Mouse (Mus musculus): ENCODE results near the gene Nup98. TPM values are rescaled to one million over a fixed set of nuclear protein-coding genes. Genes with fewer than 3 reads are reported as not detected.

The Nup98 gene
- polyA plus RNA-seq, 1 experiment: 26.0 TPM

- DNase-seq (ENCODE audit: low read depth): peak; percentile 66
Measured at GRCm38 (mm10) chr7:102099760-102100661, 110.0 kb downstream of the Nup98 start.

GRCm38 (mm10) chr7:102087336-102087735, 122.6 kb downstream of the Nup98 start:
- TF ChIP-seq POLR2A (IDR thresholded peaks at IDR 0.05; ENCODE audit: borderline replicate concordance, extremely low read depth, insufficient read depth, insufficient read length, poor library complexity, severe bottlenecking): no peak
- TF ChIP-seq CTCF (IDR thresholded peaks at IDR 0.05; ENCODE audit: borderline replicate concordance, extremely low read depth, insufficient read depth, insufficient read length): no peak
- DNase-seq (ENCODE audit: low read depth): no peak

More at GRCm38 (mm10) chr7:102099760-102100661, 110.0 kb downstream of the Nup98 start:
- no peak for TF ChIP-seq CTCF (IDR thresholded peaks at IDR 0.05; ENCODE audit: borderline replicate concordance, extremely low read depth, insufficient read depth, insufficient read length)
- TF ChIP-seq POLR2A (IDR thresholded peaks at IDR 0.05; ENCODE audit: borderline replicate concordance, extremely low read depth, insufficient read depth, insufficient read length, poor library complexity, severe bottlenecking): no peak

- DNase-seq (ENCODE audit: low read depth): no peak
- TF ChIP-seq POLR2A (IDR thresholded peaks at IDR 0.05; ENCODE audit: borderline replicate concordance, extremely low read depth, insufficient read depth, insufficient read length, poor library complexity, severe bottlenecking): no peak
- no peak for TF ChIP-seq CTCF (IDR thresholded peaks at IDR 0.05; ENCODE audit: borderline replicate concordance, extremely low read depth, insufficient read depth, insufficient read length)
Measured at GRCm38 (mm10) chr7:102084041-102084696, 125.8 kb downstream of the Nup98 start.

GRCm38 (mm10) chr7:102082816-102083215, 127.2 kb downstream of the Nup98 start, which contains the start of gene Trpc2:
Trpc2 (plus strand) TSS chr7:102083116.
- TF ChIP-seq POLR2A (IDR thresholded peaks at IDR 0.05; ENCODE audit: borderline replicate concordance, extremely low read depth, insufficient read depth, insufficient read length, poor library complexity, severe bottlenecking): no peak
- TF ChIP-seq CTCF (IDR thresholded peaks at IDR 0.05; ENCODE audit: borderline replicate concordance, extremely low read depth, insufficient read depth, insufficient read length): no peak
- DNase-seq (ENCODE audit: low read depth): no peak

GRCm38 (mm10) chr7:102081784-102082183, 128.2 kb downstream of the Nup98 start:
- DNase-seq (ENCODE audit: low read depth): no peak

GRCm38 (mm10) chr7:102080311-102080710, 129.7 kb downstream of the Nup98 start:
- DNase-seq (ENCODE audit: low read depth): no peak
- no peak for TF ChIP-seq CTCF (IDR thresholded peaks at IDR 0.05; ENCODE audit: borderline replicate concordance, extremely low read depth, insufficient read depth, insufficient read length)
- no peak for TF ChIP-seq POLR2A (IDR thresholded peaks at IDR 0.05; ENCODE audit: borderline replicate concordance, extremely low read depth, insufficient read depth, insufficient read length, poor library complexity, severe bottlenecking)

More at GRCm38 (mm10) chr7:102081784-102082183, 128.2 kb downstream of the Nup98 start:
- TF ChIP-seq CTCF (IDR thresholded peaks at IDR 0.05; ENCODE audit: borderline replicate concordance, extremely low read depth, insufficient read depth, insufficient read length) (no peak), POLR2A (IDR thresholded peaks at IDR 0.05; ENCODE audit: borderline replicate concordance, extremely low read depth, insufficient read depth, insufficient read length, poor library complexity, severe bottlenecking) (no peak)

GRCm38 (mm10) chr7:102078517-102078916, 131.5 kb downstream of the Nup98 start:
- TF ChIP-seq CTCF (IDR thresholded peaks at IDR 0.05; ENCODE audit: borderline replicate concordance, extremely low read depth, insufficient read depth, insufficient read length) (peak; percentile 60; the same call in 1 of the 2 replicates), POLR2A (IDR thresholded peaks at IDR 0.05; ENCODE audit: borderline replicate concordance, extremely low read depth, insufficient read depth, insufficient read length, poor library complexity, severe bottlenecking) (no peak)

GRCm38 (mm10) chr7:102076714-102077296, 133.2 kb downstream of the Nup98 start:
- peak; percentile 32 for DNase-seq (ENCODE audit: low read depth)
- TF ChIP-seq POLR2A (IDR thresholded peaks at IDR 0.05; ENCODE audit: borderline replicate concordance, extremely low read depth, insufficient read depth, insufficient read length, poor library complexity, severe bottlenecking): no peak
- TF ChIP-seq CTCF (IDR thresholded peaks at IDR 0.05; ENCODE audit: borderline replicate concordance, extremely low read depth, insufficient read depth, insufficient read length): peak; percentile 57; the same call in 1 of the 2 replicates

More at GRCm38 (mm10) chr7:102078517-102078916, 131.5 kb downstream of the Nup98 start:
- peak; percentile 51 for DNase-seq (ENCODE audit: low read depth)

Other genes starting within 250 kb of the Nup98 start
- 18.4 and 19.6 TPM in 2 replicates for gene Il18bp, start 191.5 kb downstream of the Nup98 start, polyA plus RNA-seq (2012; rRNA removed)
- 65.8 and 95.5 TPM in 2 replicates for gene Rnf121, start 144.7 kb downstream of the Nup98 start, polyA plus RNA-seq (2012; rRNA removed)
- gene Xndc1, start 144.7 kb downstream of the Nup98 start, polyA plus RNA-seq (2012; rRNA removed): 44.4 and 63.2 TPM in 2 replicates
- gene Xntrpc, start 144.5 kb downstream of the Nup98 start, polyA plus RNA-seq (2012; rRNA removed): 5.7 and 7.7 TPM in 2 replicates
- gene Trpc2, start 127.1 kb downstream of the Nup98 start, polyA plus RNA-seq (2012; rRNA removed): 3.4 and 5.8 TPM in 2 replicates
- 0.34 and 0.39 TPM in 2 replicates for gene Art1, start 108.4 kb downstream of the Nup98 start, polyA plus RNA-seq (2012; rRNA removed)
- gene Art5, start 100.7 kb downstream of the Nup98 start, polyA plus RNA-seq (2012; rRNA removed): 0.26 and 0.69 TPM in 2 replicates
- gene Chrna10, start 93.3 kb downstream of the Nup98 start, polyA plus RNA-seq (2012; rRNA removed): 0.04 and 0.05 TPM in 2 replicates
- 59.4 and 67.0 TPM in 2 replicates for gene Pgap2, start within 50 bp of the Nup98 start, polyA plus RNA-seq (2012; rRNA removed)
- 12.5 and 18.0 TPM in 2 replicates for gene Rhog, start 45.9 kb upstream of the Nup98 start, polyA plus RNA-seq (2012; rRNA removed)
- gene Stim1, start 57.6 kb upstream of the Nup98 start, polyA plus RNA-seq (2012; rRNA removed): 18.6 and 22.9 TPM in 2 replicates
- 46.1 and 54.4 TPM in 2 replicates for gene Rrm1, start 231.5 kb upstream of the Nup98 start, polyA plus RNA-seq (2012; rRNA removed)

Data from brain, embryonic 14.5 days (tissue).